ENCODE assay signal across 10 mouse cellular contexts in genomic region chr13:45005861-45006260, GRCm38 (mm10). TPM values are rescaled to one million over a fixed set of nuclear protein-coding genes. Genes with fewer than 3 reads are reported as not detected.
DNase-seq lines count a peak whose midpoint lies in the region; ATAC-seq lines count a peak whose summit lies in the region.
"Had no signal": no experiment of that assay in that cellular context is flagged by ENCODE, and none has a peak within 500 bp of the region (broad histone marks: within the 10 kb centered on the region; RNA-seq: fewer than 3 reads in every experiment).

No protein-coding gene starts in this region.

- H3K4me2 ChIP-seq in heart, embryonic 11.5 days, result no peak overlapping the region
- H3K4me2 ChIP-seq in limb, embryonic 11.5 days (ENCODE audit: low read depth, severe bottlenecking), result no peak overlapping the region
- H3K4me2 ChIP-seq: heart, embryonic 15.5 days had no signal

- H3K9me3 ChIP-seq in heart, embryonic 11.5 days (replicated peaks; ENCODE audit: control insufficient read depth, low read length), result no peaks in the 10 kb centered on the region
- H3K9me3 ChIP-seq in limb, embryonic 11.5 days (ENCODE audit: control insufficient read depth, low read length), result no peaks in the 10 kb centered on the region
- H3K9me3 ChIP-seq: heart, embryonic 15.5 days had no signal

- H3K36me3 ChIP-seq in heart, embryonic 11.5 days (ENCODE audit: control insufficient read depth, insufficient read depth, low read length), result no peaks in the 10 kb centered on the region
- no peaks in the 10 kb centered on the region for H3K36me3 ChIP-seq in limb, embryonic 11.5 days (ENCODE audit: control insufficient read depth, insufficient read depth, low read length)
- H3K36me3 ChIP-seq: heart, embryonic 15.5 days had no signal

- 67% methylated on average over 7 of the region's 7 CpGs for WGBS in heart, embryonic 11.5 days (ENCODE audit: insufficient replicate concordance)
- WGBS in limb, embryonic 11.5 days, result 64% methylated on average over 7 of the region's 7 CpGs

- no peak for ATAC-seq in heart, embryonic 11.5 days (replicated peaks; ENCODE audit: insufficient number of reproducible peaks, low FRiP score, low TSS enrichment)
- peak; percentile 59 to 70 for ATAC-seq in hematopoietic stem cell, adult 5-6 weeks (replicated peaks in 1 of 2; ENCODE audit: insufficient read depth in 1 of 2, low FRiP score in 2 of 2, low TSS enrichment in 1 of 2, low read depth in 1 of 2, poor library complexity in 2 of 2, severe bottlenecking in 2 of 2)
- ATAC-seq in limb, embryonic 11.5 days (ENCODE audit: insufficient number of reproducible peaks, low FRiP score, low TSS enrichment, low read depth), result no peak
- no peak for ATAC-seq in erythroid progenitor cell, adult 5-6 weeks (replicated peaks; ENCODE audit: low FRiP score, poor library complexity, severe bottlenecking)

- DNase-seq in heart, adult 11 months, result peak; percentile 95
- DNase-seq in B cell, adult 2 months, result peak; percentile 59 to 66
- DNase-seq in limb, embryonic 11.5 days (ENCODE audit: low spot score), result peak; percentile 27
- DNase-seq in urinary bladder, adult 2 months (ENCODE audit: low spot score), result no peak
- no peak for DNase-seq in cerebellum, postnatal 36 days
- DNase-seq: cerebellum, adult 18-20 months had no signal

- no peak overlapping the region for H3K9ac ChIP-seq in heart, embryonic 11.5 days (ENCODE audit: low read depth, low read length)
- no peak overlapping the region for H3K9ac ChIP-seq in limb, embryonic 11.5 days (ENCODE audit: low read length)
- H3K9ac ChIP-seq: heart, embryonic 15.5 days had no signal

- no peak overlapping the region for H3K27ac ChIP-seq in heart, embryonic 11.5 days (ENCODE audit: low read depth, low read length)
- no peak overlapping the region for H3K27ac ChIP-seq in limb, embryonic 11.5 days (replicated peaks; ENCODE audit: low read depth, low read length)
- H3K27ac ChIP-seq: heart, embryonic 15.5 days had no signal

- H3K4me1 ChIP-seq in heart, embryonic 11.5 days (ENCODE audit: control insufficient read depth, insufficient read depth, low read length), result peaks cover 5% of the 10 kb centered on the region; the same call in 1 of the 2 replicates
- H3K4me1 ChIP-seq in limb, embryonic 11.5 days (ENCODE audit: control insufficient read depth, insufficient read depth, low read length), result peaks cover 2% of the 10 kb centered on the region; the same call in 1 of the 2 replicates

- H3K4me3 ChIP-seq in heart, embryonic 11.5 days (ENCODE audit: low read depth, low read length), result no peak overlapping the region
- H3K4me3 ChIP-seq in limb, embryonic 11.5 days (ENCODE audit: low read depth, low read length), result no peak overlapping the region
- H3K4me3 ChIP-seq: heart, embryonic 15.5 days had no signal

- no peaks in the 10 kb centered on the region for H3K27me3 ChIP-seq in heart, embryonic 11.5 days (ENCODE audit: control insufficient read depth, insufficient read depth, low read length)
- no peaks in the 10 kb centered on the region for H3K27me3 ChIP-seq in limb, embryonic 11.5 days (ENCODE audit: control insufficient read depth, insufficient read depth, low read length)
- H3K27me3 ChIP-seq: heart, embryonic 15.5 days had no signal

RNA-seq across cellular contexts. Expression of gene Dtnbp1, which starts 3.9 kb away (rescaled TPM):
- 64.1 and 67.9 TPM in 2 replicates for polyA plus RNA-seq in heart, embryonic 11.5 days (2014; fragmentation: Nextera tagmentation; extraction: Ambion mirVana)
- total RNA-seq in hematopoietic stem cell, adult 5-6 weeks (2017), result 105 and 121 TPM in 2 replicates
- 75.3 and 83.3 TPM in 2 replicates for polyA plus RNA-seq in limb, embryonic 11.5 days (2014; fragmentation: Nextera tagmentation; extraction: Ambion mirVana)
- 55.1 and 56.2 TPM in 2 replicates for polyA plus RNA-seq in urinary bladder, adult 2 months (2012; rRNA removed)
- total RNA-seq in erythroid progenitor cell, adult 5-6 weeks (2015; ENCODE audit: low replicate concordance), result 31.7 and 34.4 TPM in 2 replicates
- total RNA-seq in erythroid progenitor cell, adult 5-6 weeks (2017; ENCODE audit: low replicate concordance), result 14.3 and 17.6 TPM in 2 replicates

Comparison
In these comparisons a context has a peak if more than half of its experiments do, and no peak if none do; other contexts are left out.
1. DNase-seq: peak in heart, adult 11 months (single experiment), B cell, adult 2 months (2 of 2) and limb, embryonic 11.5 days (single experiment); none in urinary bladder, adult 2 months (single experiment) and cerebellum, postnatal 36 days (0 of 2).
2. ATAC-seq: peak in hematopoietic stem cell, adult 5-6 weeks (2 of 2); none in heart, embryonic 11.5 days (single experiment), limb, embryonic 11.5 days (single experiment) and erythroid progenitor cell, adult 5-6 weeks (single experiment).